Mouse (Mus musculus): ENCODE results near the gene Acadl. TPM values are rescaled to one million over a fixed set of nuclear protein-coding genes. Genes with fewer than 3 reads are reported as not detected.

The Acadl gene
- polyA plus RNA-seq, 1 experiment = 5.3 TPM

- 0 out of 2 replicates have a peak overlapping the region, but pooled peaks have one; percentile 21 for H3K27ac ChIP-seq (ENCODE audit: control insufficient read depth, insufficient read depth, low read depth, low read length)
- no peaks in the 10 kb centered on the region for H3K36me3 ChIP-seq (ENCODE audit: control insufficient read depth, insufficient read depth, low read length)
- TF ChIP-seq CTCF (IDR thresholded peaks at IDR 0.05; ENCODE audit: control insufficient read depth, insufficient read depth, insufficient replicate concordance, low read depth, low read length) (no peak), POLR2A (IDR thresholded peaks at IDR 0.05; ENCODE audit: control insufficient read depth, low read depth, low read length) (no peak)
Measured at GRCm38 (mm10) chr1:66829400-66830080, 33.5 kb downstream of the Acadl start.

GRCm38 (mm10) chr1:66821966-66822365, 41.1 kb downstream of the Acadl start:
- peaks cover 6% of the 10 kb centered on the region; the same call in 1 of the 2 replicates for H3K4me1 ChIP-seq (ENCODE audit: control insufficient read depth, insufficient read depth, low read length)
- no peaks in the 10 kb centered on the region for H3K27me3 ChIP-seq (ENCODE audit: control insufficient read depth, insufficient read depth, low read length)
- H3K36me3 ChIP-seq (ENCODE audit: control insufficient read depth, insufficient read depth, low read length) = no peaks in the 10 kb centered on the region
- no peak overlapping the region for H3K27ac ChIP-seq (ENCODE audit: control insufficient read depth, insufficient read depth, low read depth, low read length)
- H3K4me3 ChIP-seq (ENCODE audit: control insufficient read depth, low read depth, low read length) = no peak overlapping the region
- TF ChIP-seq POLR2A (IDR thresholded peaks at IDR 0.05; ENCODE audit: control insufficient read depth, low read depth, low read length) = no peak
- no peak for TF ChIP-seq CTCF (IDR thresholded peaks at IDR 0.05; ENCODE audit: control insufficient read depth, insufficient read depth, insufficient replicate concordance, low read depth, low read length)

More at GRCm38 (mm10) chr1:66829400-66830080, 33.5 kb downstream of the Acadl start:
- Histone ChIP-seq H3K4me1 (ENCODE audit: control insufficient read depth, insufficient read depth, low read length) (no peaks in the 10 kb centered on the region), H3K4me3 (ENCODE audit: control insufficient read depth, low read depth, low read length) (no peak overlapping the region), H3K27me3 (ENCODE audit: control insufficient read depth, insufficient read depth, low read length) (no peaks in the 10 kb centered on the region)

- no peaks in the 10 kb centered on the region for H3K36me3 ChIP-seq (ENCODE audit: control insufficient read depth, insufficient read depth, low read length)
- TF ChIP-seq POLR2A (IDR thresholded peaks at IDR 0.05; ENCODE audit: control insufficient read depth, low read depth, low read length) = no peak
- TF ChIP-seq CTCF (IDR thresholded peaks at IDR 0.05; ENCODE audit: control insufficient read depth, insufficient read depth, insufficient replicate concordance, low read depth, low read length) = no peak
- H3K27ac ChIP-seq (ENCODE audit: control insufficient read depth, insufficient read depth, low read depth, low read length) = no peak overlapping the region
- H3K4me1 ChIP-seq (ENCODE audit: control insufficient read depth, insufficient read depth, low read length) = peaks cover 6% of the 10 kb centered on the region; the same call in 1 of the 2 replicates
- no peak overlapping the region for H3K4me3 ChIP-seq (ENCODE audit: control insufficient read depth, low read depth, low read length)
- no peaks in the 10 kb centered on the region for H3K27me3 ChIP-seq (ENCODE audit: control insufficient read depth, insufficient read depth, low read length)
Measured at GRCm38 (mm10) chr1:66820241-66820640, 42.8 kb downstream of the Acadl start.

GRCm38 (mm10) chr1:66817865-66818315, 45.2 kb downstream of the Acadl start:
- Histone ChIP-seq H3K36me3 (ENCODE audit: control insufficient read depth, insufficient read depth, low read length) (no peaks in the 10 kb centered on the region), H3K4me1 (ENCODE audit: control insufficient read depth, insufficient read depth, low read length) (peaks cover 6% of the 10 kb centered on the region; the same call in 1 of the 2 replicates), H3K27ac (ENCODE audit: control insufficient read depth, insufficient read depth, low read depth, low read length) (peak overlapping the region; percentile 96), H3K4me3 (ENCODE audit: control insufficient read depth, low read depth, low read length) (peak overlapping the region; percentile 93), H3K27me3 (ENCODE audit: control insufficient read depth, insufficient read depth, low read length) (no peaks in the 10 kb centered on the region)
- TF ChIP-seq CTCF (IDR thresholded peaks at IDR 0.05; ENCODE audit: control insufficient read depth, insufficient read depth, insufficient replicate concordance, low read depth, low read length) (no peak), POLR2A (IDR thresholded peaks at IDR 0.05; ENCODE audit: control insufficient read depth, low read depth, low read length) (no peak)

GRCm38 (mm10) chr1:66817453-66817839, 45.6 kb downstream of the Acadl start, which contains the start of gene Kansl1l:
TSS of gene Kansl1l (minus strand) at chr1:66817562.
- peak; percentile 58 for TF ChIP-seq POLR2A (IDR thresholded peaks at IDR 0.05; ENCODE audit: control insufficient read depth, low read depth, low read length)
- TF ChIP-seq CTCF (IDR thresholded peaks at IDR 0.05; ENCODE audit: control insufficient read depth, insufficient read depth, insufficient replicate concordance, low read depth, low read length) = no peak
- Histone ChIP-seq H3K27ac (ENCODE audit: control insufficient read depth, insufficient read depth, low read depth, low read length) (peak within 1 kb of the TSS; percentile 97), H3K4me1 (ENCODE audit: control insufficient read depth, insufficient read depth, low read length) (peaks cover 6% of the 10 kb centered on the region; the same call in 1 of the 2 replicates), H3K36me3 (ENCODE audit: control insufficient read depth, insufficient read depth, low read length) (no peaks in the 10 kb centered on the region), H3K27me3 (ENCODE audit: control insufficient read depth, insufficient read depth, low read length) (no peaks in the 10 kb centered on the region), H3K4me3 (ENCODE audit: control insufficient read depth, low read depth, low read length) (peak within 1 kb of the TSS; percentile 96)

- Histone ChIP-seq H3K4me1 (ENCODE audit: control insufficient read depth, insufficient read depth, low read length) (peaks cover 6% of the 10 kb centered on the region; the same call in 1 of the 2 replicates), H3K27me3 (ENCODE audit: control insufficient read depth, insufficient read depth, low read length) (no peaks in the 10 kb centered on the region), H3K36me3 (ENCODE audit: control insufficient read depth, insufficient read depth, low read length) (no peaks in the 10 kb centered on the region)
Measured at GRCm38 (mm10) chr1:66816837-66817452, 46.1 kb downstream of the Acadl start.

More at GRCm38 (mm10) chr1:66816837-66817452, 46.1 kb downstream of the Acadl start:
- peak overlapping the region; percentile 97 for H3K27ac ChIP-seq (ENCODE audit: control insufficient read depth, insufficient read depth, low read depth, low read length)
- H3K4me3 ChIP-seq (ENCODE audit: control insufficient read depth, low read depth, low read length) = peak overlapping the region; percentile 96
- TF ChIP-seq POLR2A (IDR thresholded peaks at IDR 0.05; ENCODE audit: control insufficient read depth, low read depth, low read length) (no peak), CTCF (IDR thresholded peaks at IDR 0.05; ENCODE audit: control insufficient read depth, insufficient read depth, insufficient replicate concordance, low read depth, low read length) (no peak)

All from testis, adult 2 months (tissue).